23 mouse cellular contexts compared by ENCODE assay signal in the genomic region with DNA sequence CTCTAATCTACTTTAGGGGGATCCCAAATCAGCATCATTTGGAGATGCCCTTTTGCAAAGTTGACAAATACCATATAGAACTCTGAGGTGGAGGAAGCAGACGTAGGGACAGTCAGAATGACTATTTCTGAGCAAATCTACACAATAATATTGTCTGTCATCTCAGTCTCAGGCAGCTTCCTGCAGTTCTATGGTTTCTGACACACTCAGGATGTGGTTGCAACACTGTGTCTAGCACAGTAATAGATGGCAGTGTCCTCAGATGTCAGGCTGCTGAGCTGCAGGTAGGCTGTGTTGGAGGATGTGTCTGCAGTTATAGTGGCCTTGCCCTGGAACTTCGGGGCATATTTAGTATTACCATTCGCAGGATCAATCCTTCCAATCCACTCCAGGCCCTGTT.
A peak's percentile ranks its signal among the peaks of the same experiment; 100 is the strongest.
DNase-seq lines count a peak whose midpoint lies in the region; ATAC-seq lines count a peak whose summit lies in the region.
"Had no signal": no experiment of that assay in that cellular context is flagged by ENCODE, and none has a peak within 500 bp of the region (broad histone marks: within the 10 kb centered on the region; RNA-seq: fewer than 3 reads in every experiment).

No protein-coding gene starts in this region.

- H3K4me2 ChIP-seq in hindbrain, embryonic 14.5 days (replicated peaks), result no peak overlapping the region
- H3K4me2 ChIP-seq: embryonic facial prominence, embryonic 15.5 days; heart, embryonic 12.5 days; liver, embryonic 15.5 days; midbrain, embryonic 13.5 days had no signal

- H3K27me3 ChIP-seq in hindbrain, embryonic 14.5 days (ENCODE audit: control insufficient read depth, insufficient read depth, low read length), result no peaks in the 10 kb centered on the region
- H3K27me3 ChIP-seq: embryonic facial prominence, embryonic 15.5 days; heart, embryonic 12.5 days; liver, embryonic 15.5 days; midbrain, embryonic 13.5 days had no signal

- H3K9me3 ChIP-seq in hindbrain, embryonic 14.5 days (ENCODE audit: control insufficient read depth, low read length), result 0 out of 2 replicates have a peak, but pooled peaks cover 17% of the 10 kb centered on the region
- H3K9me3 ChIP-seq: embryonic facial prominence, embryonic 15.5 days; limb, embryonic 10.5 days; liver, embryonic 15.5 days had no signal

- 66% methylated on average over 3 of the region's 3 CpGs for WGBS in hindbrain, embryonic 14.5 days

- ATAC-seq in CD4-positive, CD25-positive, alpha-beta regulatory T cell, adult 4 months, result peak; percentile 93
- ATAC-seq in hindbrain, embryonic 14.5 days (ENCODE audit: low FRiP score), result no peak
- ATAC-seq: forebrain, embryonic 16.5 days; midbrain, embryonic 13.5 days had no signal

- H3K36me3 ChIP-seq in hindbrain, embryonic 14.5 days (replicated peaks; ENCODE audit: control insufficient read depth, insufficient read depth), result no peaks in the 10 kb centered on the region
- H3K36me3 ChIP-seq: embryonic facial prominence, embryonic 15.5 days; heart, embryonic 12.5 days; limb, embryonic 10.5 days; liver, embryonic 15.5 days; midbrain, embryonic 13.5 days had no signal

- no peak overlapping the region for H3K9ac ChIP-seq in hindbrain, embryonic 14.5 days
- H3K9ac ChIP-seq: embryonic facial prominence, embryonic 15.5 days; heart, embryonic 12.5 days; liver, embryonic 15.5 days; midbrain, embryonic 13.5 days had no signal

- no peaks in the 10 kb centered on the region for H3K4me1 ChIP-seq in hindbrain, embryonic 14.5 days (replicated peaks; ENCODE audit: control insufficient read depth, insufficient read depth, low read length)
- H3K4me1 ChIP-seq: embryonic facial prominence, embryonic 15.5 days; heart, embryonic 12.5 days; limb, embryonic 10.5 days; liver, embryonic 15.5 days; midbrain, embryonic 13.5 days had no signal

- DNase-seq in 416B (ENCODE audit: low read depth), result peak; percentile 65
- DNase-seq in induced T-regulatory cell, adult 2 months (ENCODE audit: low read depth), result peak; percentile 28
- peak; percentile 2 for DNase-seq in thymus, postnatal 0 days (ENCODE audit: low spot score)
- no peak for DNase-seq in hindbrain, embryonic 14.5 days (ENCODE audit: low spot score)
- no peak for DNase-seq in cerebellum, adult 9-11 months
- no peak for DNase-seq in kidney, adult 18-20 months
- no peak for DNase-seq in neural tube, embryonic 10.5 days (ENCODE audit: extremely low spot score, low spot score)
- DNase-seq: adrenal gland, adult 2 months; B cell, adult 2 months; cerebellum, adult 18-20 months; gastrocnemius, postnatal 14 days; heart, adult 18-20 months; heart, postnatal 10 days; kidney, adult 8-10 months; kidney, postnatal 14 days; liver had no signal

- H3K4me3 ChIP-seq in hindbrain, embryonic 14.5 days (replicated peaks; ENCODE audit: low read length), result no peak overlapping the region
- H3K4me3 ChIP-seq: embryonic facial prominence, embryonic 15.5 days; heart, embryonic 12.5 days; limb, embryonic 10.5 days; liver, embryonic 15.5 days; midbrain, embryonic 13.5 days had no signal

- H3K27ac ChIP-seq in hindbrain, embryonic 14.5 days, result no peak overlapping the region
- H3K27ac ChIP-seq: embryonic facial prominence, embryonic 15.5 days; limb, embryonic 10.5 days; liver, embryonic 15.5 days; midbrain, embryonic 13.5 days had no signal

Comparison
In these comparisons a context has a peak if more than half of its experiments do, and no peak if none do; other contexts are left out.
1. DNase-seq: peak in 416B (single experiment), induced T-regulatory cell, adult 2 months (single experiment) and thymus, postnatal 0 days (single experiment); none in hindbrain, embryonic 14.5 days (single experiment), cerebellum, adult 9-11 months (single experiment), kidney, adult 18-20 months (single experiment) and neural tube, embryonic 10.5 days (single experiment).